In the genomic region with DNA sequence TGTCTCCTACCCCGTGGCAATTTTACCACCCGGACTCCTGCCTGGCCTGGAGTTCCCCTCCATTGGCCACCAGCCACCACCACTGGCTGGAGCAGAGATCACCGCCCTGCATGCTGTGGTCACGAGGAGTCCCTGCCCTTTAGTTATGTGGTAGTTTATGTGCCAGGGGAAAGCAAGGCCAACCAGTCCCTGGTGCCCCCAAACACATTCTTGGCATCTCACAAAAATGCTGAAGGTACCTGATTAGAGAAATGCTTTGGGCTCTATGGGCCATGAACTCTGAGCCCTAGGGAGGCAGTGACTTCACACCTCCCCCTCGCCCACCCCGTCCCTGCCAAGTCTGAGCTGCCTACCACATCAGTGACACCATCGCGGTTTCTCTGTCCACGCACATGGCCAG, we compare ENCODE assay signal across 30 mouse cellular contexts. TPM values are rescaled to one million over a fixed set of nuclear protein-coding genes. Genes with fewer than 3 reads are reported as not detected.
DNase-seq lines count a peak whose midpoint lies in the region; ATAC-seq lines count a peak whose summit lies in the region.
"Had no signal": no experiment of that assay in that cellular context is flagged by ENCODE, and none has a peak within 500 bp of the region (broad histone marks: within the 10 kb centered on the region; RNA-seq: fewer than 3 reads in every experiment).

No protein-coding gene starts in this region.

- no peak for ATAC-seq in forebrain, embryonic 15.5 days (replicated peaks)
- no peak for ATAC-seq in midbrain, embryonic 15.5 days (replicated peaks)
- ATAC-seq: forebrain, postnatal 0 days; inflammation-experienced regulatory T-cells, adult 6 months; liver, embryonic 12.5 days had no signal

- H3K4me3 ChIP-seq in forebrain, embryonic 10.5 days: no peak overlapping the region
- H3K4me3 ChIP-seq in forebrain, embryonic 15.5 days: no peak overlapping the region
- H3K4me3 ChIP-seq in midbrain, embryonic 15.5 days: no peak overlapping the region
- H3K4me3 ChIP-seq: embryonic facial prominence, embryonic 13.5 days; heart, embryonic 13.5 days; hindbrain, embryonic 10.5 days; hindbrain, embryonic 15.5 days; limb, embryonic 12.5 days; liver, embryonic 12.5 days; myocyte; neural tube, embryonic 12.5 days had no signal

- no peaks in the 10 kb centered on the region for H3K9me3 ChIP-seq in forebrain, embryonic 10.5 days
- H3K9me3 ChIP-seq in forebrain, embryonic 15.5 days: no peaks in the 10 kb centered on the region
- H3K9me3 ChIP-seq in midbrain, embryonic 15.5 days: no peaks in the 10 kb centered on the region
- H3K9me3 ChIP-seq: embryonic facial prominence, embryonic 13.5 days; heart, embryonic 13.5 days; hindbrain, embryonic 10.5 days; hindbrain, embryonic 15.5 days; limb, embryonic 12.5 days; liver, embryonic 12.5 days; neural tube, embryonic 12.5 days had no signal

- H3K4me2 ChIP-seq in forebrain, embryonic 15.5 days (replicated peaks): no peak overlapping the region
- H3K4me2 ChIP-seq in midbrain, embryonic 15.5 days: no peak overlapping the region
- H3K4me2 ChIP-seq: embryonic facial prominence, embryonic 13.5 days; heart, embryonic 13.5 days; hindbrain, embryonic 15.5 days; limb, embryonic 12.5 days; liver, embryonic 12.5 days; midbrain, embryonic 11.5 days; neural tube, embryonic 12.5 days had no signal

- peaks cover 19% of the 10 kb centered on the region for H3K27me3 ChIP-seq in forebrain, embryonic 10.5 days (ENCODE audit: poor library complexity, severe bottlenecking)
- no peaks in the 10 kb centered on the region for H3K27me3 ChIP-seq in forebrain, embryonic 15.5 days
- H3K27me3 ChIP-seq in midbrain, embryonic 15.5 days (replicated peaks): no peaks in the 10 kb centered on the region
- H3K27me3 ChIP-seq: embryonic facial prominence, embryonic 13.5 days; heart, embryonic 13.5 days; liver, embryonic 12.5 days had no signal

- 0 out of 2 replicates have a peak overlapping the region, but pooled peaks have one; percentile 0 for H3K27ac ChIP-seq in forebrain, embryonic 10.5 days
- no peak overlapping the region for H3K27ac ChIP-seq in forebrain, embryonic 15.5 days (replicated peaks)
- H3K27ac ChIP-seq in midbrain, embryonic 15.5 days: no peak overlapping the region
- H3K27ac ChIP-seq: embryonic facial prominence, embryonic 13.5 days; heart, embryonic 13.5 days; hindbrain, embryonic 10.5 days; hindbrain, embryonic 15.5 days; kidney, postnatal 0 days; limb, embryonic 12.5 days; liver, embryonic 12.5 days; neural tube, embryonic 12.5 days had no signal

- 90% methylated on average over 9 of the region's 9 CpGs for WGBS in forebrain, embryonic 10.5 days
- 73% methylated on average over 9 of the region's 9 CpGs for WGBS in forebrain, embryonic 15.5 days
- 75% methylated on average over 9 of the region's 9 CpGs for WGBS in midbrain, embryonic 15.5 days

- no peak overlapping the region for H3K9ac ChIP-seq in forebrain, embryonic 15.5 days (replicated peaks)
- no peak overlapping the region for H3K9ac ChIP-seq in midbrain, embryonic 15.5 days
- H3K9ac ChIP-seq: embryonic facial prominence, embryonic 13.5 days; forebrain, postnatal 0 days; heart, embryonic 13.5 days; hindbrain, embryonic 15.5 days; limb, embryonic 12.5 days; liver, embryonic 12.5 days; liver, postnatal 0 days; neural tube, embryonic 12.5 days had no signal

- no peaks in the 10 kb centered on the region for H3K36me3 ChIP-seq in forebrain, embryonic 10.5 days (replicated peaks)
- H3K36me3 ChIP-seq in forebrain, embryonic 15.5 days: no peaks in the 10 kb centered on the region
- no peaks in the 10 kb centered on the region for H3K36me3 ChIP-seq in midbrain, embryonic 15.5 days (replicated peaks)
- H3K36me3 ChIP-seq: embryonic facial prominence, embryonic 13.5 days; heart, embryonic 13.5 days; hindbrain, embryonic 10.5 days; hindbrain, embryonic 15.5 days; limb, embryonic 12.5 days; liver, embryonic 12.5 days; neural tube, embryonic 12.5 days had no signal

- H3K4me1 ChIP-seq in forebrain, embryonic 10.5 days: peaks cover 20% of the 10 kb centered on the region
- no peaks in the 10 kb centered on the region for H3K4me1 ChIP-seq in forebrain, embryonic 15.5 days
- no peaks in the 10 kb centered on the region for H3K4me1 ChIP-seq in midbrain, embryonic 15.5 days
- H3K4me1 ChIP-seq: liver, embryonic 12.5 days had no signal

- no peak for DNase-seq in forebrain, embryonic 10.5 days (ENCODE audit: extremely low spot score, low spot score)
- peak; percentile 78 for DNase-seq in 3134 (ENCODE audit: extremely low read depth, insufficient read length, low spot score)
- DNase-seq in Muller cell, postnatal 12 days (ENCODE audit: inconsistent ontology term): peak; percentile 65
- DNase-seq in kidney, postnatal 14 days: peak; percentile 90
- DNase-seq in testis, postnatal 14 days (ENCODE audit: low spot score): no peak
- no peak for DNase-seq in spleen, adult 12 weeks (ENCODE audit: low spot score)
- DNase-seq: adrenal gland, postnatal 10 days; cerebellum, adult 18-20 months; forebrain, postnatal 0 days; heart, postnatal 10 days; liver, postnatal 0 days; lung, postnatal 36 days; right cerebral cortex, postnatal 4 days; thymus, postnatal 14 days had no signal

RNA-seq across cellular contexts. Expression of a gene that starts 34.1 kb away (rescaled TPM):
- 0.16 and 0.31 TPM in 2 replicates for polyA plus RNA-seq in forebrain, embryonic 10.5 days (2016; fragmentation: Nextera tagmentation; extraction: Ambion mirVana)
- 0.34 TPM in 1 of 2 replicates, not detected in the other for polyA plus RNA-seq in forebrain, embryonic 15.5 days (2015; fragmentation: Nextera tagmentation; extraction: Ambion mirVana)
- not detected in 2 replicates for polyA plus RNA-seq in midbrain, embryonic 15.5 days (2015; fragmentation: Nextera tagmentation; extraction: Ambion mirVana)
- polyA plus RNA-seq: C2C12; hindbrain, embryonic 15.5 days; inflammation-experienced regulatory T-cells, adult 6 months; kidney, postnatal 0 days; liver, postnatal 0 days; lung, embryonic 16.5 days; midbrain, postnatal 0 days; myocyte had no signal

RNA-seq across cellular contexts. Expression of a gene that starts 41.8 kb away (rescaled TPM):
- polyA plus RNA-seq in forebrain, embryonic 10.5 days (2016; fragmentation: Nextera tagmentation; extraction: Ambion mirVana): 5.1 and 5.9 TPM in 2 replicates
- polyA plus RNA-seq in forebrain, embryonic 15.5 days (2015; fragmentation: Nextera tagmentation; extraction: Ambion mirVana): 2.9 and 3.4 TPM in 2 replicates
- polyA plus RNA-seq in midbrain, embryonic 15.5 days (2015; fragmentation: Nextera tagmentation; extraction: Ambion mirVana): 2.9 and 3.2 TPM in 2 replicates

RNA-seq across cellular contexts. Expression of a gene that starts 58.6 kb away (rescaled TPM):
- 0.07 and 0.09 TPM in 2 replicates for polyA plus RNA-seq in forebrain, embryonic 10.5 days (2016; fragmentation: Nextera tagmentation; extraction: Ambion mirVana)
- polyA plus RNA-seq in forebrain, embryonic 15.5 days (2015; fragmentation: Nextera tagmentation; extraction: Ambion mirVana): 2.0 and 2.2 TPM in 2 replicates
- polyA plus RNA-seq in midbrain, embryonic 15.5 days (2015; fragmentation: Nextera tagmentation; extraction: Ambion mirVana): 4.5 and 6.1 TPM in 2 replicates
- polyA plus RNA-seq: inflammation-experienced regulatory T-cells, adult 6 months; liver, embryonic 12.5 days had no signal

Comparison
In these comparisons a context has a peak if more than half of its experiments do, and no peak if none do; other contexts are left out.
1. DNase-seq: peak in 3134 (single experiment), Muller cell, postnatal 12 days (single experiment) and kidney, postnatal 14 days (single experiment); none in forebrain, embryonic 10.5 days (single experiment), testis, postnatal 14 days (single experiment) and spleen, adult 12 weeks (single experiment).